Mouse (Mus musculus) myocyte (in vitro differentiated cells): ENCODE data around the gene Ubxn11.

Source experiments
- CEBPB ChIP-seq: IDR thresholded peaks from 2 replicates; pipeline ENCODE4 v1.6.1; 2011; ENCODE audit warnings: mild to moderate bottlenecking, moderate library complexity; ENCODE audit not compliant: poor library complexity, insufficient read depth, severe bottlenecking
- E2F4 ChIP-seq: IDR thresholded peaks from one replicate; pipeline ENCODE4 v1.6.1; 2011; ENCODE audit warnings: mild to moderate bottlenecking, control low read depth, moderate library complexity; ENCODE audit not compliant: insufficient read depth
- MAX ChIP-seq: IDR thresholded peaks from one replicate; pipeline ENCODE4 v1.6.1; 2011; ENCODE audit warnings: low read depth, mild to moderate bottlenecking, control low read depth
- MYOD1 ChIP-seq, 3 experiments: IDR thresholded peaks; one replicate each; pipeline ENCODE4 v1.6.1; 2011; ENCODE audit warnings: control low read depth in 2 of 3, low read depth in 2 of 3, mild to moderate bottlenecking in 2 of 3, moderate library complexity in 1 of 3; ENCODE audit not compliant: insufficient read length in 2 of 3, control insufficient read depth in 1 of 3
- POLR2A ChIP-seq: IDR thresholded peaks from one replicate; pipeline ENCODE4 v1.6.1; 2011; ENCODE audit warnings: low read depth, mild to moderate bottlenecking, control low read depth, moderate library complexity; ENCODE audit not compliant: insufficient read length
- POLR2AphosphoS2 ChIP-seq: IDR thresholded peaks from one replicate; pipeline ENCODE4 v1.6.1; 2011; ENCODE audit warnings: low read depth, control low read depth; ENCODE audit not compliant: insufficient read length
- TCF12 ChIP-seq: IDR thresholded peaks from one replicate; pipeline ENCODE4 v1.6.1; 2011; ENCODE audit warnings: mild to moderate bottlenecking, control low read depth; ENCODE audit not compliant: poor library complexity, insufficient read depth, severe bottlenecking
- TCF3 ChIP-seq: IDR thresholded peaks from one replicate; pipeline ENCODE4 v1.6.1; 2011; ENCODE audit warnings: low read depth, control low read depth; ENCODE audit not compliant: insufficient read length
- USF1 ChIP-seq: IDR thresholded peaks from one replicate; pipeline ENCODE4 v1.6.1; 2011; ENCODE audit warnings: low read depth, mild to moderate bottlenecking, control low read depth, moderate library complexity

- TF ChIP-seq POLR2A (no peak), USF1 (no peak), TCF12 (no peak), E2F4 (no peak), TCF3 (no peak), MAX (no peak), POLR2AphosphoS2 (no peak), MYOD1 (IDR thresholded peaks at IDR 0.05; ENCODE audit: control insufficient read depth in 1 of 3, insufficient read length in 2 of 3, low read depth in 2 of 3) (no peak), CEBPB (no peak)
Measured at GRCm38 (mm10) chr4:134100245-134100644, 2.1 kb upstream of the Ubxn11 start.
